ENCODE assay signal across 10 mouse cellular contexts in the genomic region with DNA sequence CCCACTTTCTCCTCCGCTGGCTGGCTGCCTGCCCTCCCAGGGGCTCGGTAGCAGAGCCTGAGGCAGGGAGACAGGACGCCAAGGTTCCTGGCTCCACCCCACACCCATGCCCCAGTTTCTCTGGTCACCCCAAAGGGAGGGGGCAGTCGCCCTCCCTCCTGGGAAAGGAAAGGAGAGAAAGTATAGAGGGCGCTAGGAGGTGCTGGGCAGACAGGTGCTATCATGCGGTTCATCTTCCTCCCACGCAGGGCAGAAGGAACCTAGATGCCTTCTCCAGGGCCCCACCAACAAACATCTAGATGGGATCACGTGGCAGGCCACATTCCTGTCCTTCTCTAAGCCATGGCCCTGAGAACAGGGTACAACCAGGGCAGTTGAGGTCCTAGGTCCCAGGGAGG. TPM values are rescaled to one million over a fixed set of nuclear protein-coding genes. Genes with fewer than 3 reads are reported as not detected.
DNase-seq lines count a peak whose midpoint lies in the region; ATAC-seq lines count a peak whose summit lies in the region.
"Had no signal": no experiment of that assay in that cellular context is flagged by ENCODE, and none has a peak within 500 bp of the region (broad histone marks: within the 10 kb centered on the region; RNA-seq: fewer than 3 reads in every experiment).

No protein-coding gene starts in this region.

- H3K9ac ChIP-seq in hindbrain, embryonic 13.5 days = peak overlapping the region; percentile 5; the same call in 1 of the 2 replicates
- H3K9ac ChIP-seq in hindbrain, embryonic 16.5 days (ENCODE audit: low read depth, low read length) = no peak overlapping the region
- H3K9ac ChIP-seq: hindbrain, embryonic 15.5 days; neural tube, embryonic 13.5 days had no signal

- DNase-seq in adrenal gland, adult 2 months = peak; percentile 50
- DNase-seq in adrenal gland, postnatal 4 days (ENCODE audit: low spot score in 2 of 2) = no peak
- peak; percentile 9 for DNase-seq in urinary bladder, postnatal 10 days (ENCODE audit: low spot score)
- DNase-seq in urinary bladder, postnatal 14 days (ENCODE audit: low spot score) = no peak
- DNase-seq in c-Kit-positive CD71-positive TER-119-positive erythroid progenitor cells, embryonic 14.5 days (ENCODE audit: low spot score) = no peak
- no peak for DNase-seq in ovary, postnatal 36 days (ENCODE audit: low spot score)

- H3K4me1 ChIP-seq in hindbrain, embryonic 13.5 days (replicated peaks) = peaks cover 90% of the 10 kb centered on the region
- H3K4me1 ChIP-seq in hindbrain, embryonic 16.5 days (ENCODE audit: control insufficient read depth, insufficient read depth, low read depth, low read length) = peaks cover 63% of the 10 kb centered on the region

- WGBS in hindbrain, embryonic 13.5 days = 73% methylated on average over 8 of the region's 8 CpGs
- WGBS in hindbrain, embryonic 16.5 days = 82% methylated on average over 8 of the region's 8 CpGs

- no peak for ATAC-seq in hindbrain, embryonic 13.5 days (ENCODE audit: low FRiP score)
- no peak for ATAC-seq in hindbrain, embryonic 16.5 days

- H3K4me3 ChIP-seq in hindbrain, embryonic 13.5 days = no peak overlapping the region
- no peak overlapping the region for H3K4me3 ChIP-seq in hindbrain, embryonic 16.5 days (ENCODE audit: low read length)
- H3K4me3 ChIP-seq: hindbrain, embryonic 15.5 days; neural tube, embryonic 13.5 days had no signal

- H3K36me3 ChIP-seq in hindbrain, embryonic 13.5 days = peaks cover 54% of the 10 kb centered on the region
- H3K36me3 ChIP-seq in hindbrain, embryonic 16.5 days (ENCODE audit: control insufficient read depth, insufficient read depth, low read length) = no peaks in the 10 kb centered on the region
- H3K36me3 ChIP-seq: hindbrain, embryonic 15.5 days had no signal

- no peaks in the 10 kb centered on the region for H3K27me3 ChIP-seq in hindbrain, embryonic 13.5 days
- no peaks in the 10 kb centered on the region for H3K27me3 ChIP-seq in hindbrain, embryonic 16.5 days (replicated peaks; ENCODE audit: control insufficient read depth, insufficient read depth, low read length)
- H3K27me3 ChIP-seq: hindbrain, embryonic 15.5 days; neural tube, embryonic 13.5 days had no signal

- H3K27ac ChIP-seq in hindbrain, embryonic 13.5 days = no peak overlapping the region
- H3K27ac ChIP-seq in hindbrain, embryonic 16.5 days (ENCODE audit: low read depth, low read length) = no peak overlapping the region
- H3K27ac ChIP-seq: hindbrain, embryonic 15.5 days; neural tube, embryonic 13.5 days had no signal

- H3K4me2 ChIP-seq in hindbrain, embryonic 13.5 days = no peak overlapping the region
- H3K4me2 ChIP-seq in hindbrain, embryonic 16.5 days (ENCODE audit: low read length) = no peak overlapping the region
- H3K4me2 ChIP-seq: hindbrain, embryonic 15.5 days; neural tube, embryonic 13.5 days had no signal

- no peaks in the 10 kb centered on the region for H3K9me3 ChIP-seq in hindbrain, embryonic 13.5 days
- H3K9me3 ChIP-seq in hindbrain, embryonic 16.5 days (ENCODE audit: control insufficient read depth, low read length) = no peaks in the 10 kb centered on the region
- H3K9me3 ChIP-seq: hindbrain, embryonic 15.5 days; neural tube, embryonic 13.5 days had no signal

RNA-seq across cellular contexts. Expression of a gene that starts 8.0 kb away (rescaled TPM):
- total RNA-seq in adrenal gland, adult 2 months (2021) = 100 to 1,000 TPM in 1 of 2 experiments, 10 to 100 TPM in 1; 67.8 to 127 TPM
- 99.3 and 131 TPM in 2 replicates for polyA plus RNA-seq in adrenal gland, adult 2 months (2012; rRNA removed)
- 100 to 1,000 TPM; 123 to 125 TPM for total RNA-seq in adrenal gland, postnatal 4 days (2021)
- 82.0 and 85.4 TPM in 2 replicates for polyA plus RNA-seq in hindbrain, embryonic 13.5 days (2015; fragmentation: Nextera tagmentation; extraction: Ambion mirVana)
- polyA plus RNA-seq in hindbrain, embryonic 16.5 days (2015; fragmentation: Nextera tagmentation; extraction: Ambion mirVana) = 75.8 and 83.0 TPM in 2 replicates

RNA-seq across cellular contexts. Expression of a gene that starts 26.7 kb away (rescaled TPM):
- under 1 TPM; 0.35 to 0.93 TPM for total RNA-seq in adrenal gland, adult 2 months (2021)
- 1.2 and 1.6 TPM in 2 replicates for polyA plus RNA-seq in adrenal gland, adult 2 months (2012; rRNA removed)
- 1 to 10 TPM; 4.8 to 6.0 TPM for total RNA-seq in adrenal gland, postnatal 4 days (2021)
- polyA plus RNA-seq in hindbrain, embryonic 13.5 days (2015; fragmentation: Nextera tagmentation; extraction: Ambion mirVana) = 3.8 TPM in 2 replicates
- polyA plus RNA-seq in hindbrain, embryonic 16.5 days (2015; fragmentation: Nextera tagmentation; extraction: Ambion mirVana) = 2.9 and 3.6 TPM in 2 replicates

RNA-seq across cellular contexts. Expression of a gene that starts 32.5 kb away (rescaled TPM):
- total RNA-seq in adrenal gland, adult 2 months (2021) = 100 to 1,000 TPM; 140 to 149 TPM
- polyA plus RNA-seq in adrenal gland, adult 2 months (2012; rRNA removed) = 254 and 297 TPM in 2 replicates
- total RNA-seq in adrenal gland, postnatal 4 days (2021) = 10 to 100 TPM; 86.3 to 93.3 TPM
- polyA plus RNA-seq in hindbrain, embryonic 13.5 days (2015; fragmentation: Nextera tagmentation; extraction: Ambion mirVana) = 30.0 and 37.2 TPM in 2 replicates
- polyA plus RNA-seq in hindbrain, embryonic 16.5 days (2015; fragmentation: Nextera tagmentation; extraction: Ambion mirVana) = 44.3 and 45.9 TPM in 2 replicates

RNA-seq across cellular contexts. Expression of a gene that starts 36.9 kb away (rescaled TPM):
- total RNA-seq in adrenal gland, adult 2 months (2021) = 100 to 1,000 TPM in 1 of 2 experiments, 10 to 100 TPM in 1; 82.6 to 108 TPM
- polyA plus RNA-seq in adrenal gland, adult 2 months (2012; rRNA removed) = 35.8 and 40.1 TPM in 2 replicates
- 10 to 100 TPM; 83.5 to 83.6 TPM for total RNA-seq in adrenal gland, postnatal 4 days (2021)
- 144 and 148 TPM in 2 replicates for polyA plus RNA-seq in hindbrain, embryonic 13.5 days (2015; fragmentation: Nextera tagmentation; extraction: Ambion mirVana)
- polyA plus RNA-seq in hindbrain, embryonic 16.5 days (2015; fragmentation: Nextera tagmentation; extraction: Ambion mirVana) = 99.0 and 116 TPM in 2 replicates

RNA-seq across cellular contexts. Expression of a gene that starts 46.6 kb away (rescaled TPM):
- total RNA-seq in adrenal gland, adult 2 months (2021) = under 1 TPM; 0.12 to 0.45 TPM
- 0.75 and 0.95 TPM in 2 replicates for polyA plus RNA-seq in adrenal gland, adult 2 months (2012; rRNA removed)
- total RNA-seq in adrenal gland, postnatal 4 days (2021) = under 1 TPM; 0.53 to 0.79 TPM
- not detected in 2 replicates for polyA plus RNA-seq in hindbrain, embryonic 13.5 days (2015; fragmentation: Nextera tagmentation; extraction: Ambion mirVana)
- 0.09 and 0.11 TPM in 2 replicates for polyA plus RNA-seq in hindbrain, embryonic 16.5 days (2015; fragmentation: Nextera tagmentation; extraction: Ambion mirVana)
- polyA plus RNA-seq: neural tube, embryonic 13.5 days had no signal

Comparison
In these comparisons a context has a peak if more than half of its experiments do, and no peak if none do; other contexts are left out.
1. DNase-seq: peak in adrenal gland, adult 2 months (single experiment) and urinary bladder, postnatal 10 days (single experiment); none in adrenal gland, postnatal 4 days (0 of 2), urinary bladder, postnatal 14 days (single experiment), c-Kit-positive CD71-positive TER-119-positive erythroid progenitor cells, embryonic 14.5 days (single experiment) and ovary, postnatal 36 days (single experiment).